Mouse (Mus musculus) activated CD4-positive, CD25-positive, alpha-beta regulatory T cell, adult 4 months (primary cell): ENCODE data around the gene Fam32a. TPM values are rescaled to one million over a fixed set of nuclear protein-coding genes. Genes with fewer than 3 reads are reported as not detected.

Experiments
- polyA plus RNA-seq, 2 experiments: library from polyadenylated mRNA; unstranded; fragments of 100-300 nt; shearing (Covaris generic); gene quantifications; one replicate each; pipeline ENCODE4 v1.2.1; 2017

The Fam32a gene
- polyA plus RNA-seq, 2 experiments from 2014 or later: 98.8 to 108 TPM

Other genes with a start within 250 kb of the Fam32a start
- 1 to 10 TPM in 1 of 2 experiments, under 1 TPM in 1; 0.71 to 2.9 TPM for gene Cyp4f18, start 210.1 kb upstream of the Fam32a start, polyA plus RNA-seq
- not detected for gene Olfr372, start 178.5 kb upstream of the Fam32a start, polyA plus RNA-seq
- under 1 TPM in 1 of 2 experiments, not detected in 1; 0.20 TPM for gene Olfr373, start 136.6 kb upstream of the Fam32a start, polyA plus RNA-seq
- under 1 TPM in 1 of 2 experiments, not detected in 1; 0.20 TPM for gene Olfr374, start 112.7 kb upstream of the Fam32a start, polyA plus RNA-seq
- 100 to 1,000 TPM; 291 to 296 TPM for gene Tpm4, start 84.8 kb upstream of the Fam32a start, polyA plus RNA-seq
- gene Rab8a, start 58.5 kb upstream of the Fam32a start, polyA plus RNA-seq: 100 to 1,000 TPM; 159 to 162 TPM
- 10 to 100 TPM; 22.2 to 29.1 TPM for gene Hsh2d, start 30.1 kb upstream of the Fam32a start, polyA plus RNA-seq
- gene Cib3, start 6.9 kb upstream of the Fam32a start, polyA plus RNA-seq: under 1 TPM; 0.46 to 0.51 TPM
- not detected for gene Gm11034, start 6.1 kb upstream of the Fam32a start, polyA plus RNA-seq
- 100 to 1,000 TPM; 132 to 145 TPM for gene Ap1m1, start 20.3 kb downstream of the Fam32a start, polyA plus RNA-seq
- gene Gm10282, start 85.5 kb downstream of the Fam32a start, polyA plus RNA-seq: 10 to 100 TPM; 25.8 to 62.2 TPM
- gene Klf2, start 99.3 kb downstream of the Fam32a start, polyA plus RNA-seq: 10 to 100 TPM; 27.6 to 39.0 TPM
- 10 to 100 TPM; 43.2 to 52.4 TPM for gene Eps15l1, start 201.7 kb downstream of the Fam32a start, polyA plus RNA-seq
- under 1 TPM; 0.36 to 0.81 TPM for gene Calr3, start 224.1 kb downstream of the Fam32a start, polyA plus RNA-seq
- gene 1700030K09Rik, start 224.2 kb downstream of the Fam32a start, polyA plus RNA-seq: 1 to 10 TPM; 3.7 to 5.3 TPM